Comparison of ENCODE assay signal across 9 mouse cellular contexts in genomic region chr15:79357974-79358690, GRCm38 (mm10). TPM values are rescaled to one million over a fixed set of nuclear protein-coding genes. Genes with fewer than 3 reads are reported as not detected.
A peak's percentile ranks its signal among the peaks of the same experiment; 100 is the strongest.
DNase-seq lines count a peak whose midpoint lies in the region; ATAC-seq lines count a peak whose summit lies in the region.
"Had no signal": no experiment of that assay in that cellular context is flagged by ENCODE, and none has a peak within 500 bp of the region (broad histone marks: within the 10 kb centered on the region; RNA-seq: fewer than 3 reads in every experiment).

No protein-coding gene starts in this region.

- no peaks in the 10 kb centered on the region for H3K9me3 ChIP-seq in liver, embryonic 11.5 days (ENCODE audit: control insufficient read depth, low read length)
- no peaks in the 10 kb centered on the region for H3K9me3 ChIP-seq in hindbrain, embryonic 11.5 days (ENCODE audit: control insufficient read depth, low read length)
- no peaks in the 10 kb centered on the region for H3K9me3 ChIP-seq in limb, embryonic 13.5 days

- intact Hi-C loops in left cerebral cortex, postnatal 36 days (cut with DNase I) = no loop called here

- 46% methylated on average over 12 of the region's 12 CpGs for WGBS in liver, embryonic 11.5 days
- 37% methylated on average over 12 of the region's 12 CpGs for WGBS in hindbrain, embryonic 11.5 days
- WGBS in limb, embryonic 13.5 days = 42% methylated on average over 12 of the region's 12 CpGs

- no peak for DNase-seq in liver, embryonic 11.5 days (ENCODE audit: low spot score)
- no peak for DNase-seq in liver
- no peak for DNase-seq in hindbrain, embryonic 11.5 days (ENCODE audit: low spot score)
- DNase-seq in retina, embryonic 14.5 days (ENCODE audit: low spot score) = peak; percentile 47
- no peak for DNase-seq in left cerebral cortex, postnatal 36 days (ENCODE audit: low spot score in 2 of 2)
- no peak for DNase-seq in layer of hippocampus, postnatal 36 days
- no peak for DNase-seq in adipocyte (ENCODE audit: low spot score)
- DNase-seq: cerebellum, adult 9-10 months had no signal

- no peaks in the 10 kb centered on the region for H3K27me3 ChIP-seq in liver, embryonic 11.5 days (replicated peaks; ENCODE audit: control insufficient read depth, insufficient read depth, low read length)
- H3K27me3 ChIP-seq in hindbrain, embryonic 11.5 days (ENCODE audit: control insufficient read depth, insufficient read depth, low read length) = peaks cover 11% of the 10 kb centered on the region
- H3K27me3 ChIP-seq in limb, embryonic 13.5 days = peaks cover 7% of the 10 kb centered on the region; the same call in 1 of the 2 replicates

- peak; percentile 7; the same call in 1 of the 2 replicates for ATAC-seq in liver, embryonic 11.5 days (replicated peaks; ENCODE audit: low FRiP score)
- peak; percentile 38 for ATAC-seq in hindbrain, embryonic 11.5 days (ENCODE audit: low FRiP score)
- peak; percentile 21 for ATAC-seq in limb, embryonic 13.5 days (ENCODE audit: low FRiP score, low read depth)

- H3K4me3 ChIP-seq in liver, embryonic 11.5 days (ENCODE audit: low read depth, low read length) = peak overlapping the region; percentile 55
- peak overlapping the region; percentile 34; the same call in 1 of the 2 replicates for H3K4me3 ChIP-seq in hindbrain, embryonic 11.5 days (ENCODE audit: low read depth, low read length)
- H3K4me3 ChIP-seq in limb, embryonic 13.5 days = peak overlapping the region; percentile 50

- peaks cover 7% of the 10 kb centered on the region for H3K36me3 ChIP-seq in liver, embryonic 11.5 days (ENCODE audit: control insufficient read depth, insufficient read depth, low read length)
- H3K36me3 ChIP-seq in hindbrain, embryonic 11.5 days (ENCODE audit: control insufficient read depth, insufficient read depth, low read length) = no peaks in the 10 kb centered on the region
- peaks cover 23% of the 10 kb centered on the region for H3K36me3 ChIP-seq in limb, embryonic 13.5 days

- H3K27ac ChIP-seq in liver, embryonic 11.5 days (ENCODE audit: low read depth, low read length) = peak overlapping the region; percentile 46
- no peak overlapping the region for H3K27ac ChIP-seq in hindbrain, embryonic 11.5 days (ENCODE audit: low read depth, low read length)
- H3K27ac ChIP-seq in limb, embryonic 13.5 days = peak overlapping the region; percentile 52; the same call in 1 of the 2 replicates

- peaks cover 29% of the 10 kb centered on the region for H3K4me1 ChIP-seq in liver, embryonic 11.5 days (replicated peaks; ENCODE audit: control insufficient read depth, insufficient read depth, low read length)
- H3K4me1 ChIP-seq in hindbrain, embryonic 11.5 days (replicated peaks; ENCODE audit: control insufficient read depth, insufficient read depth, low read length) = peaks cover 4% of the 10 kb centered on the region; the same call in 1 of the 2 replicates
- H3K4me1 ChIP-seq in limb, embryonic 13.5 days = peaks cover 44% of the 10 kb centered on the region

- H3K4me2 ChIP-seq in liver, embryonic 11.5 days = peak overlapping the region; percentile 94
- H3K4me2 ChIP-seq in hindbrain, embryonic 11.5 days (replicated peaks; ENCODE audit: low read depth, low read length) = peak overlapping the region; percentile 65
- H3K4me2 ChIP-seq in limb, embryonic 13.5 days (replicated peaks) = peak overlapping the region; percentile 99

- H3K9ac ChIP-seq in liver, embryonic 11.5 days (ENCODE audit: low read depth, low read length) = 0 out of 2 replicates have a peak overlapping the region, but pooled peaks have one; percentile 15
- H3K9ac ChIP-seq in hindbrain, embryonic 11.5 days (ENCODE audit: low read depth, low read length) = no peak overlapping the region
- H3K9ac ChIP-seq in limb, embryonic 13.5 days = no peak overlapping the region; the same call in 1 of the 2 replicates

RNA-seq across cellular contexts. Expression of gene Maff, which starts 11.7 kb away (rescaled TPM):
- polyA plus RNA-seq in liver, embryonic 11.5 days (2014; fragmentation: Nextera tagmentation; extraction: Ambion mirVana) = 3.1 and 3.5 TPM in 2 replicates
- 1.6 and 1.8 TPM in 2 replicates for polyA plus RNA-seq in hindbrain, embryonic 11.5 days (2014; fragmentation: Nextera tagmentation; extraction: Ambion mirVana)
- 2.2 and 2.4 TPM in 2 replicates for polyA plus RNA-seq in limb, embryonic 13.5 days (2015; fragmentation: Nextera tagmentation; extraction: Ambion mirVana)
- 1 to 10 TPM; 1.6 to 2.0 TPM for total RNA-seq in left cerebral cortex, postnatal 36 days (2021)
- 1 to 10 TPM; 1.4 to 2.3 TPM for total RNA-seq in layer of hippocampus, postnatal 36 days (2021)

RNA-seq across cellular contexts. Expression of gene Pla2g6, which starts 29.9 kb away (rescaled TPM):
- 27.7 and 28.1 TPM in 2 replicates for polyA plus RNA-seq in liver, embryonic 11.5 days (2014; fragmentation: Nextera tagmentation; extraction: Ambion mirVana)
- 18.0 and 20.4 TPM in 2 replicates for polyA plus RNA-seq in hindbrain, embryonic 11.5 days (2014; fragmentation: Nextera tagmentation; extraction: Ambion mirVana)
- 11.7 and 12.7 TPM in 2 replicates for polyA plus RNA-seq in limb, embryonic 13.5 days (2015; fragmentation: Nextera tagmentation; extraction: Ambion mirVana)
- 10 to 100 TPM; 21.7 to 25.9 TPM for total RNA-seq in left cerebral cortex, postnatal 36 days (2021)
- total RNA-seq in layer of hippocampus, postnatal 36 days (2021) = 10 to 100 TPM; 22.3 to 23.1 TPM

RNA-seq across cellular contexts. Expression of gene Tmem184b, which starts 45.2 kb away (rescaled TPM):
- 36.4 and 38.8 TPM in 2 replicates for polyA plus RNA-seq in liver, embryonic 11.5 days (2014; fragmentation: Nextera tagmentation; extraction: Ambion mirVana)
- 32.7 and 33.5 TPM in 2 replicates for polyA plus RNA-seq in hindbrain, embryonic 11.5 days (2014; fragmentation: Nextera tagmentation; extraction: Ambion mirVana)
- 70.8 and 77.6 TPM in 2 replicates for polyA plus RNA-seq in limb, embryonic 13.5 days (2015; fragmentation: Nextera tagmentation; extraction: Ambion mirVana)
- total RNA-seq in left cerebral cortex, postnatal 36 days (2021) = 10 to 100 TPM; 67.6 to 73.5 TPM
- total RNA-seq in layer of hippocampus, postnatal 36 days (2021) = 10 to 100 TPM; 50.5 to 51.0 TPM
